Comparison of ENCODE assay signal across 10 mouse cellular contexts in genomic region chr5:30738127-30738828, GRCm38 (mm10). TPM values are rescaled to one million over a fixed set of nuclear protein-coding genes. Genes with fewer than 3 reads are reported as not detected.
DNase-seq lines count a peak whose midpoint lies in the region; ATAC-seq and TF ChIP-seq lines count a peak whose summit lies in the region.
"Had no signal": no experiment of that assay in that cellular context is flagged by ENCODE, and none has a peak within 500 bp of the region (broad histone marks: within the 10 kb centered on the region; RNA-seq: fewer than 3 reads in every experiment).

No protein-coding gene starts in this region.

- H3K9ac ChIP-seq in neural tube, embryonic 12.5 days = no peak overlapping the region
- H3K9ac ChIP-seq in hindbrain, embryonic 16.5 days (ENCODE audit: low read depth, low read length) = no peak overlapping the region; the same call in 1 of the 2 replicates
- H3K9ac ChIP-seq in stomach, postnatal 0 days (ENCODE audit: low read length) = no peak overlapping the region

- no peak for ATAC-seq in neural tube, embryonic 12.5 days (ENCODE audit: low FRiP score, low read depth)
- ATAC-seq in hindbrain, embryonic 16.5 days = peak; percentile 28; the same call in 1 of the 2 replicates
- ATAC-seq in stomach, postnatal 0 days (ENCODE audit: low FRiP score, low TSS enrichment) = peak; percentile 42; the same call in 1 of the 2 replicates

- H3K4me2 ChIP-seq in neural tube, embryonic 12.5 days (replicated peaks) = peak overlapping the region; percentile 18
- no peak overlapping the region; the same call in 1 of the 2 replicates for H3K4me2 ChIP-seq in hindbrain, embryonic 16.5 days (ENCODE audit: low read length)
- H3K4me2 ChIP-seq in stomach, postnatal 0 days (replicated peaks; ENCODE audit: low read depth) = no peak overlapping the region

- 53% methylated on average over 10 of the region's 10 CpGs for whole genome bisulfite sequencing in neural tube, embryonic 12.5 days
- WGBS in hindbrain, embryonic 16.5 days = 23% methylated on average over 10 of the region's 10 CpGs
- WGBS in stomach, postnatal 0 days = 39% methylated on average over 10 of the region's 10 CpGs

- TF ChIP-seq EP300 in stomach, postnatal 0 days (optimal IDR thresholded peaks at IDR 0.05) = no peak

- peak; percentile 10 for DNase-seq in embryo, embryonic 10.5 days (ENCODE audit: low spot score)
- no peak for DNase-seq in embryo, embryonic 10 days (ENCODE audit: low spot score)
- DNase-seq in neural tube, embryonic 10.5 days (ENCODE audit: extremely low spot score, low spot score) = no peak
- DNase-seq in stomach, postnatal 0 days (ENCODE audit: low spot score) = peak; percentile 16
- DNase-seq in urinary bladder, adult 18-20 months (ENCODE audit: low spot score in 2 of 2) = no peak
- no peak for DNase-seq in kidney, adult 9 months
- DNase-seq: liver; retina, postnatal 1 day had no signal

- no peak overlapping the region for H3K4me3 ChIP-seq in neural tube, embryonic 12.5 days
- no peak overlapping the region for H3K4me3 ChIP-seq in hindbrain, embryonic 16.5 days (ENCODE audit: low read length)
- no peak overlapping the region for H3K4me3 ChIP-seq in stomach, postnatal 0 days (ENCODE audit: low read depth, low read length)

- H3K27me3 ChIP-seq in neural tube, embryonic 12.5 days (replicated peaks) = no peaks in the 10 kb centered on the region
- no peaks in the 10 kb centered on the region for H3K27me3 ChIP-seq in hindbrain, embryonic 16.5 days (replicated peaks; ENCODE audit: control insufficient read depth, insufficient read depth, low read length)
- no peaks in the 10 kb centered on the region for H3K27me3 ChIP-seq in stomach, postnatal 0 days (ENCODE audit: control insufficient read depth, insufficient read depth, low read length)

- H3K4me1 ChIP-seq in neural tube, embryonic 12.5 days = peaks cover 54% of the 10 kb centered on the region
- peaks cover 28% of the 10 kb centered on the region for H3K4me1 ChIP-seq in hindbrain, embryonic 16.5 days (ENCODE audit: control insufficient read depth, insufficient read depth, low read depth, low read length)
- H3K4me1 ChIP-seq in stomach, postnatal 0 days (replicated peaks; ENCODE audit: control insufficient read depth, insufficient read depth) = no peaks in the 10 kb centered on the region

- no peaks in the 10 kb centered on the region for H3K9me3 ChIP-seq in neural tube, embryonic 12.5 days
- no peaks in the 10 kb centered on the region for H3K9me3 ChIP-seq in hindbrain, embryonic 16.5 days (ENCODE audit: control insufficient read depth, low read length)
- H3K9me3 ChIP-seq in stomach, postnatal 0 days (ENCODE audit: control insufficient read depth, low read length) = no peaks in the 10 kb centered on the region

- no peak overlapping the region for H3K27ac ChIP-seq in neural tube, embryonic 12.5 days
- 0 out of 2 replicates have a peak overlapping the region, but pooled peaks have one; percentile 8 for H3K27ac ChIP-seq in hindbrain, embryonic 16.5 days (ENCODE audit: low read depth, low read length)
- H3K27ac ChIP-seq in stomach, postnatal 0 days (replicated peaks) = no peak overlapping the region

- 0 out of 2 replicates have a peak, but pooled peaks cover 3% of the 10 kb centered on the region for H3K36me3 ChIP-seq in neural tube, embryonic 12.5 days
- H3K36me3 ChIP-seq in hindbrain, embryonic 16.5 days (ENCODE audit: control insufficient read depth, insufficient read depth, low read length) = no peaks in the 10 kb centered on the region
- H3K36me3 ChIP-seq in stomach, postnatal 0 days (ENCODE audit: control insufficient read depth, insufficient read depth, low read length) = no peaks in the 10 kb centered on the region

- no peak for TF ChIP-seq CTCF in stomach, postnatal 0 days (IDR thresholded peaks at IDR 0.05; ENCODE audit: low read depth)

RNA-seq across cellular contexts. Expression of gene Dpysl5, which starts 26.9 kb away (rescaled TPM):
- polyA plus RNA-seq in neural tube, embryonic 12.5 days (2016; fragmentation: Nextera tagmentation; extraction: Ambion mirVana) = 138 and 150 TPM in 2 replicates
- 200 and 274 TPM in 2 replicates for polyA plus RNA-seq in hindbrain, embryonic 16.5 days (2015; fragmentation: Nextera tagmentation; extraction: Ambion mirVana)
- 1.7 and 2.3 TPM in 2 replicates for polyA plus RNA-seq in stomach, postnatal 0 days (2015; fragmentation: Nextera tagmentation; extraction: Ambion mirVana)

Comparison
In these comparisons a context has a peak if more than half of its experiments do, and no peak if none do; other contexts are left out.
1. DNase-seq: peak in embryo, embryonic 10.5 days (single experiment) and stomach, postnatal 0 days (single experiment); none in embryo, embryonic 10 days (single experiment), neural tube, embryonic 10.5 days (single experiment), urinary bladder, adult 18-20 months (0 of 2) and kidney, adult 9 months (single experiment).
2. RNA of gene Dpysl5, which starts 26.9 kb away (polyA plus RNA-seq): 200 to 274 TPM in hindbrain, embryonic 16.5 days and 138 to 150 TPM in neural tube, embryonic 12.5 days; 1.7 to 2.3 TPM in stomach, postnatal 0 days; every median in the first group is over 10 times any median in the second.